ENCODE assay signal across 9 mouse cellular contexts in genomic region chr6:97523118-97523517, GRCm38 (mm10).
DNase-seq lines count a peak whose midpoint lies in the region; ATAC-seq and TF ChIP-seq lines count a peak whose summit lies in the region.
"Had no signal": no experiment of that assay in that cellular context is flagged by ENCODE, and none has a peak within 500 bp of the region (broad histone marks: within the 10 kb centered on the region; RNA-seq: fewer than 3 reads in every experiment).

No protein-coding gene starts in this region.

- H3K9me3 ChIP-seq in limb, embryonic 14.5 days (ENCODE audit: control insufficient read depth, low read length) = no peaks in the 10 kb centered on the region

- WGBS in kidney, adult 2 months = under 1% methylated on average over 11 of the region's 11 CpGs
- 0% methylated on average over 11 of the region's 11 CpGs for WGBS in limb, embryonic 14.5 days

- no peak overlapping the region for H3K27ac ChIP-seq in kidney, adult 2 months (ENCODE audit: insufficient read depth, low read depth, low read length)
- H3K27ac ChIP-seq in limb, embryonic 14.5 days (replicated peaks; ENCODE audit: low read depth, low read length) = no peak overlapping the region

- H3K4me3 ChIP-seq in kidney, adult 2 months (ENCODE audit: insufficient read depth, low read depth, low read length) = no peak overlapping the region
- no peak overlapping the region for H3K4me3 ChIP-seq in limb, embryonic 14.5 days (replicated peaks; ENCODE audit: low read length)

- peak; percentile 75 to 87 for DNase-seq in left cerebral cortex, adult 18-20 months (ENCODE audit: low spot score in 2 of 2)
- no peak for DNase-seq in left cerebral cortex, adult 11 months (ENCODE audit: low spot score)
- DNase-seq in embryo, embryonic 9.5 days (ENCODE audit: extremely low spot score) = peak; percentile 88
- peak; percentile 68 for DNase-seq in heart, adult 8-10 months (ENCODE audit: low spot score)
- DNase-seq in kidney, adult 2 months = peak; percentile 78
- peak; percentile 72 for DNase-seq in limb, embryonic 14.5 days (ENCODE audit: low spot score)
- DNase-seq in spleen, postnatal 36 days (ENCODE audit: low spot score in 2 of 2) = peak; percentile 32 to 56

- H3K9ac ChIP-seq in limb, embryonic 14.5 days (ENCODE audit: low read depth, low read length, severe bottlenecking) = no peak overlapping the region

- TF ChIP-seq CTCF in kidney, adult 2 months (conservative IDR thresholded peaks at IDR 0.05; ENCODE audit: insufficient read depth, insufficient read length, low read depth, low read length) = peak; percentile 96

- H3K4me1 ChIP-seq in kidney, adult 2 months (ENCODE audit: control insufficient read depth, insufficient read depth, low read length) = peaks cover 14% of the 10 kb centered on the region
- no peaks in the 10 kb centered on the region for H3K4me1 ChIP-seq in limb, embryonic 14.5 days (ENCODE audit: control insufficient read depth, insufficient read depth, low read length)

- ATAC-seq in limb, embryonic 14.5 days (ENCODE audit: low FRiP score, low read depth) = peak; percentile 83; the same call in 1 of the 2 replicates
- ATAC-seq in monocyte, adult 5-6 weeks (replicated peaks; ENCODE audit: insufficient number of reproducible peaks, low FRiP score, low TSS enrichment, poor library complexity, severe bottlenecking) = peak; percentile 71; the same call in 1 of the 2 replicates

- TF ChIP-seq POLR2A in kidney, adult 2 months (IDR thresholded peaks at IDR 0.05; ENCODE audit: low read depth, low read length) = no peak
- TF ChIP-seq POLR2A in limb, embryonic 14.5 days (IDR thresholded peaks at IDR 0.05; ENCODE audit: borderline replicate concordance, extremely low read depth, insufficient read depth, insufficient read length) = no peak

- H3K4me2 ChIP-seq in limb, embryonic 14.5 days (replicated peaks; ENCODE audit: low read depth, low read length, severe bottlenecking) = no peak overlapping the region; the same call in 1 of the 2 replicates

- no peaks in the 10 kb centered on the region for H3K36me3 ChIP-seq in kidney, adult 2 months (ENCODE audit: control insufficient read depth, insufficient read depth, low read length)
- H3K36me3 ChIP-seq in limb, embryonic 14.5 days (ENCODE audit: control insufficient read depth, insufficient read depth, low read length) = no peaks in the 10 kb centered on the region
- H3K36me3 ChIP-seq: G1E had no signal

- H3K27me3 ChIP-seq in kidney, adult 2 months (replicated peaks; ENCODE audit: control insufficient read depth, insufficient read depth, low read length) = no peaks in the 10 kb centered on the region
- H3K27me3 ChIP-seq in limb, embryonic 14.5 days (ENCODE audit: control insufficient read depth, insufficient read depth, low read length) = no peaks in the 10 kb centered on the region
